ENCODE assay signal across 8 mouse cellular contexts in the genomic region with DNA sequence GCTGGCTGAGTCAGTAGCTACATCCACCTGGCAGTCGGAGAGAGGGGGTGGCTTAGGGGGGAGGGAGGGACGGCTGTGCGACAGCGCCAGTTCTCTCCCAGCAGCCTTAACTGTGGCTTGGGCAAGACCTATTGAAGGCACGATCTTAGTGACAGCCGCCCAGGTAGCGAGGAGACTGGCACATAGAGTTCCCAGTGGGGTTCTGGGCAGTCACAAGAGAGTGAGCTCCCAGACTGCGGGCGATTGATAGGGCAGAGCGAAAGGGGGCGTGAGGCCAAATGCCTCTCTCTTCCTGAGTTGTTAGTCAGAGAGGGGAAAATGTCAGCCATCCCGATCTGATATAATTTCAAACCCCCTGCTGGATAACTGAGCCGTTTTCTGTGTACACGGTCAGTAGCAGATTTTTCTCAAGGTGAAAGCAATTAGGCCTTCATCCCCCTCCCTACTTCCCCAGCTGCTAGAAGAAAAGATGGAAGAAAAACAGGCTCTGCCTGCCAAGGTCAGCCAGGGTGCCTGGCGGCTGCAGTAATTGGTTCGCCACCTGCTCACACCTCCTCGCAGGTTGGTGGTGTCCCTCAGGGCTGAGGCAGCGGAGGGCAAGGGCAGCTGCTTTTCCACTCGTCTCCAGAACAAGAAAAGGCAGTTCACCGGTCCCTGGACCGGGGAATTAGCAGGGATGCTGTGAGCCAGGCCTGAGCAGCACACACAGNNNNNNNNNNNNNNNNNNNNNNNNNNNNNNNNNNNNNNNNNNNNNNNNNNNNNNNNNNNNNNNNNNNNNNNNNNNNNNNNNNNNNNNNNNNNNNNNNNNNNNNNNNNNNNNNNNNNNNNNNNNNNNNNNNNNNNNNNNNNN. TPM values are rescaled to one million over a fixed set of nuclear protein-coding genes. Genes with fewer than 3 reads are reported as not detected.
DNase-seq lines count a peak whose midpoint lies in the region; ATAC-seq and TF ChIP-seq lines count a peak whose summit lies in the region.

No protein-coding gene starts in this region.

- H3K4me3 ChIP-seq in forebrain, embryonic 11.5 days (ENCODE audit: low read depth, low read length) = no peak overlapping the region
- H3K4me3 ChIP-seq in intestine, embryonic 16.5 days (ENCODE audit: low read length) = peak overlapping the region; percentile 28
- H3K4me3 ChIP-seq in liver, postnatal 0 days (ENCODE audit: low read depth, low read length) = no peak overlapping the region
- 0 out of 2 replicates have a peak overlapping the region, but pooled peaks have one; percentile 7 for H3K4me3 ChIP-seq in stomach, embryonic 16.5 days (replicated peaks; ENCODE audit: low read length)

- ATAC-seq in forebrain, embryonic 11.5 days (replicated peaks; ENCODE audit: low FRiP score) = no peak
- peak; percentile 67; the same call in 1 of the 2 replicates for ATAC-seq in intestine, embryonic 16.5 days
- peak; percentile 13; the same call in 1 of the 2 replicates for ATAC-seq in liver, postnatal 0 days
- peak; percentile 66; the same call in 1 of the 2 replicates for ATAC-seq in stomach, embryonic 16.5 days (ENCODE audit: insufficient read depth, low FRiP score)

- TF ChIP-seq CTCF in brain, embryonic 14.5 days (IDR thresholded peaks at IDR 0.05; ENCODE audit: borderline replicate concordance, extremely low read depth, insufficient read depth, insufficient read length) = 0 out of 2 replicates have a peak, but pooled peaks have one; percentile 0
- no peak for TF ChIP-seq CTCF in liver, postnatal 0 days (IDR thresholded peaks at IDR 0.05; ENCODE audit: low read depth)

- peaks cover 5% of the 10 kb centered on the region; the same call in 1 of the 2 replicates for H3K27me3 ChIP-seq in forebrain, embryonic 11.5 days (ENCODE audit: control insufficient read depth, insufficient read depth, low read length)
- no peaks in the 10 kb centered on the region for H3K27me3 ChIP-seq in intestine, embryonic 16.5 days (replicated peaks; ENCODE audit: control insufficient read depth, insufficient read depth, low read length)
- 0 out of 2 replicates have a peak, but pooled peaks cover 4% of the 10 kb centered on the region for H3K27me3 ChIP-seq in liver, postnatal 0 days (ENCODE audit: insufficient read depth, low read length)
- H3K27me3 ChIP-seq in stomach, embryonic 16.5 days (ENCODE audit: control insufficient read depth, insufficient read depth, low read length) = 0 out of 2 replicates have a peak, but pooled peaks cover 3% of the 10 kb centered on the region

- peak overlapping the region; percentile 6; the same call in 1 of the 2 replicates for H3K4me2 ChIP-seq in forebrain, embryonic 11.5 days (ENCODE audit: low read depth, low read length, severe bottlenecking)
- H3K4me2 ChIP-seq in intestine, embryonic 16.5 days (ENCODE audit: low read depth, low read length) = peak overlapping the region; percentile 37
- H3K4me2 ChIP-seq in liver, postnatal 0 days (ENCODE audit: low read depth, low read length) = peak overlapping the region; percentile 47
- peak overlapping the region; percentile 42 for H3K4me2 ChIP-seq in stomach, embryonic 16.5 days (ENCODE audit: low read depth, low read length)

- peak; percentile 46 for DNase-seq in adrenal gland, postnatal 14 days
- DNase-seq in adrenal gland, adult 8-10 months = no peak
- DNase-seq in brain, embryonic 14.5 days (ENCODE audit: low read depth) = peak; percentile 76
- DNase-seq in forebrain, embryonic 11.5 days (ENCODE audit: low spot score) = peak; percentile 64
- no peak for DNase-seq in liver, postnatal 0 days
- DNase-seq in ovary, postnatal 10 days (ENCODE audit: low spot score) = no peak

- no peak overlapping the region; the same call in 1 of the 2 replicates for H3K9ac ChIP-seq in forebrain, embryonic 11.5 days (ENCODE audit: low read length)
- 0 out of 2 replicates have a peak overlapping the region, but pooled peaks have one; percentile 41 for H3K9ac ChIP-seq in intestine, embryonic 16.5 days (ENCODE audit: low read depth, low read length)
- H3K9ac ChIP-seq in liver, postnatal 0 days (replicated peaks) = no peak overlapping the region
- peak overlapping the region; percentile 62 for H3K9ac ChIP-seq in stomach, embryonic 16.5 days (ENCODE audit: low read length)

- peaks cover 9% of the 10 kb centered on the region for H3K4me1 ChIP-seq in forebrain, embryonic 11.5 days (replicated peaks; ENCODE audit: control insufficient read depth, insufficient read depth, low read length)
- peaks cover 11% of the 10 kb centered on the region for H3K4me1 ChIP-seq in intestine, embryonic 16.5 days (ENCODE audit: control insufficient read depth, insufficient read depth, low read length)
- peaks cover 9% of the 10 kb centered on the region for H3K4me1 ChIP-seq in liver, postnatal 0 days (ENCODE audit: insufficient read depth)
- H3K4me1 ChIP-seq in stomach, embryonic 16.5 days (ENCODE audit: control insufficient read depth, insufficient read depth, low read length) = peaks cover 15% of the 10 kb centered on the region

- TF ChIP-seq EP300 in liver, postnatal 0 days (IDR thresholded peaks at IDR 0.05; ENCODE audit: low read depth) = no peak

- no peaks in the 10 kb centered on the region for H3K36me3 ChIP-seq in forebrain, embryonic 11.5 days (ENCODE audit: control insufficient read depth, insufficient read depth, low read length)
- no peaks in the 10 kb centered on the region for H3K36me3 ChIP-seq in intestine, embryonic 16.5 days (ENCODE audit: control insufficient read depth, insufficient read depth, low read length)
- H3K36me3 ChIP-seq in liver, postnatal 0 days (replicated peaks; ENCODE audit: insufficient read depth, low read length) = no peaks in the 10 kb centered on the region
- no peaks in the 10 kb centered on the region for H3K36me3 ChIP-seq in stomach, embryonic 16.5 days (ENCODE audit: control insufficient read depth, insufficient read depth, low read length)

- 2% methylated on average over 21 of the region's 21 CpGs for WGBS in forebrain, embryonic 11.5 days
- 6% methylated on average over 21 of the region's 21 CpGs for WGBS in intestine, embryonic 16.5 days
- 12% methylated on average over 21 of the region's 21 CpGs for WGBS in liver, postnatal 0 days (ENCODE audit: insufficient replicate concordance)
- WGBS in stomach, embryonic 16.5 days = 6% methylated on average over 21 of the region's 21 CpGs

- peak overlapping the region; percentile 46; the same call in 1 of the 2 replicates for H3K27ac ChIP-seq in forebrain, embryonic 11.5 days (ENCODE audit: low read depth, low read length)
- no peak overlapping the region for H3K27ac ChIP-seq in intestine, embryonic 16.5 days (ENCODE audit: low read length)
- no peak overlapping the region for H3K27ac ChIP-seq in liver, postnatal 0 days (ENCODE audit: low read depth)
- no peak overlapping the region for H3K27ac ChIP-seq in stomach, embryonic 16.5 days (ENCODE audit: low read length)

- TF ChIP-seq POLR2A in brain, embryonic 14.5 days (IDR thresholded peaks at IDR 0.05; ENCODE audit: borderline replicate concordance, extremely low read depth, insufficient read depth, insufficient read length, poor library complexity, severe bottlenecking) = no peak

- no peaks in the 10 kb centered on the region for H3K9me3 ChIP-seq in forebrain, embryonic 11.5 days (ENCODE audit: control insufficient read depth, low read length)
- no peaks in the 10 kb centered on the region for H3K9me3 ChIP-seq in intestine, embryonic 16.5 days (ENCODE audit: control insufficient read depth, low read length)
- no peaks in the 10 kb centered on the region for H3K9me3 ChIP-seq in liver, postnatal 0 days (ENCODE audit: low read length)
- no peaks in the 10 kb centered on the region for H3K9me3 ChIP-seq in stomach, embryonic 16.5 days (replicated peaks; ENCODE audit: control insufficient read depth, low read length)

RNA-seq across cellular contexts. Expression of a gene that starts 29.8 kb away (rescaled TPM):
- total RNA-seq in adrenal gland, postnatal 14 days (2021) = 69.2 and 78.4 TPM in 2 replicates
- 10 to 100 TPM; 70.1 to 80.2 (median 76.4) TPM for total RNA-seq in adrenal gland, adult 8-10 months (2022)
- 68.2 and 117 TPM in 2 replicates for polyA plus RNA-seq in brain, embryonic 14.5 days (2012; rRNA removed)
- polyA plus RNA-seq in forebrain, embryonic 11.5 days (2014; fragmentation: Nextera tagmentation; extraction: Ambion mirVana) = 183 and 185 TPM in 2 replicates
- 62.2 and 62.6 TPM in 2 replicates for polyA plus RNA-seq in intestine, embryonic 16.5 days (2015; fragmentation: Nextera tagmentation; extraction: Ambion mirVana)
- 18.7 and 19.6 TPM in 2 replicates for polyA plus RNA-seq in liver, postnatal 0 days (2015; fragmentation: Nextera tagmentation; extraction: Ambion mirVana)
- 52.8 and 54.5 TPM in 2 replicates for polyA plus RNA-seq in stomach, embryonic 16.5 days (2015; fragmentation: Nextera tagmentation; extraction: Ambion mirVana)

RNA-seq across cellular contexts. Expression of a gene that starts 39.1 kb away (rescaled TPM):
- total RNA-seq in adrenal gland, postnatal 14 days (2021) = 313 and 326 TPM in 2 replicates
- 100 to 1,000 TPM; 321 to 460 (median 353) TPM for total RNA-seq in adrenal gland, adult 8-10 months (2022)
- polyA plus RNA-seq in brain, embryonic 14.5 days (2012; rRNA removed) = 89.6 and 106 TPM in 2 replicates
- 355 and 395 TPM in 2 replicates for polyA plus RNA-seq in forebrain, embryonic 11.5 days (2014; fragmentation: Nextera tagmentation; extraction: Ambion mirVana)
- 277 and 289 TPM in 2 replicates for polyA plus RNA-seq in intestine, embryonic 16.5 days (2015; fragmentation: Nextera tagmentation; extraction: Ambion mirVana)
- polyA plus RNA-seq in liver, postnatal 0 days (2015; fragmentation: Nextera tagmentation; extraction: Ambion mirVana) = 198 and 205 TPM in 2 replicates
- polyA plus RNA-seq in stomach, embryonic 16.5 days (2015; fragmentation: Nextera tagmentation; extraction: Ambion mirVana) = 277 and 329 TPM in 2 replicates

Comparison
In these comparisons a context has a peak if more than half of its experiments do, and no peak if none do; other contexts are left out.
1. DNase-seq: peak in adrenal gland, postnatal 14 days (single experiment), brain, embryonic 14.5 days (single experiment) and forebrain, embryonic 11.5 days (single experiment); none in adrenal gland, adult 8-10 months (single experiment), liver, postnatal 0 days (single experiment) and ovary, postnatal 10 days (single experiment).
2. H3K4me3 ChIP-seq: peak in intestine, embryonic 16.5 days (single experiment) and stomach, embryonic 16.5 days (single experiment); none in forebrain, embryonic 11.5 days (single experiment) and liver, postnatal 0 days (single experiment).
3. H3K9ac ChIP-seq: peak in intestine, embryonic 16.5 days (single experiment) and stomach, embryonic 16.5 days (single experiment); none in forebrain, embryonic 11.5 days (single experiment) and liver, postnatal 0 days (single experiment).
4. Peak in every context shown above with its lines, with median percentiles within 50 percentile points of each other: H3K4me2 ChIP-seq.